Mouse (Mus musculus): ENCODE results near the gene Selenoh. TPM values are rescaled to one million over a fixed set of nuclear protein-coding genes. Genes with fewer than 3 reads are reported as not detected.

Gene Selenoh
- polyA plus RNA-seq (2014; fragmentation: Nextera tagmentation; extraction: Ambion mirVana): 419 and 427 TPM in 2 replicates

- Histone ChIP-seq H3K27me3 (ENCODE audit: insufficient read depth, low read length) (no peaks in the 10 kb centered on the region), H3K9me3 (ENCODE audit: low read depth, low read length) (no peaks in the 10 kb centered on the region), H3K4me2 (peak within 1 kb of the TSS; percentile 65), H3K27ac (ENCODE audit: low read depth) (peak within 1 kb of the TSS; percentile 96), H3K9ac (peak within 1 kb of the TSS; percentile 98), H3K36me3 (ENCODE audit: insufficient read depth) (peaks cover 46% of the 10 kb centered on the region), H3K4me3 (ENCODE audit: low read depth, low read length) (peak within 1 kb of the TSS; percentile 82), H3K4me1 (ENCODE audit: insufficient read depth) (0 out of 2 replicates have a peak, but pooled peaks cover 4% of the 10 kb centered on the region)
- under 1% methylated on average over 20 of the region's 20 CpGs for WGBS
- TF ChIP-seq CTCF (IDR thresholded peaks at IDR 0.05; ENCODE audit: low read depth): no peak
- DNase-seq (peak; percentile 97), ATAC-seq (ENCODE audit: insufficient read depth) (peak; percentile 97)
These were observed at the start of gene Selenoh for GRCm38 (mm10) chr2:84670569-84670933. TSS of gene Selenoh (minus strand) at chr2:84670770.

- Histone ChIP-seq H3K27ac (ENCODE audit: low read depth) (no peak overlapping the region), H3K9ac (no peak overlapping the region), H3K4me1 (ENCODE audit: insufficient read depth) (no peaks in the 10 kb centered on the region), H3K4me2 (no peak overlapping the region), H3K36me3 (ENCODE audit: insufficient read depth) (peaks cover 10% of the 10 kb centered on the region; the same call in 1 of the 2 replicates), H3K9me3 (ENCODE audit: low read depth, low read length) (no peaks in the 10 kb centered on the region), H3K27me3 (ENCODE audit: insufficient read depth, low read length) (no peaks in the 10 kb centered on the region), H3K4me3 (ENCODE audit: low read depth, low read length) (no peak overlapping the region)
- 96% methylated on average over 4 of the region's 4 CpGs for WGBS
- DNase-seq (no peak), ATAC-seq (ENCODE audit: insufficient read depth) (no peak)
- TF ChIP-seq CTCF (IDR thresholded peaks at IDR 0.05; ENCODE audit: low read depth): no peak
These were observed 46.8 kb upstream of the Selenoh start for GRCm38 (mm10) chr2:84717357-84717756.

GRCm38 (mm10) chr2:84716423-84717355 lies 46.1 kb upstream of the Selenoh start:
- Histone ChIP-seq H3K4me2 (peak overlapping the region; percentile 60), H3K27ac (ENCODE audit: low read depth) (peak overlapping the region; percentile 97; the same call in 1 of the 2 replicates), H3K27me3 (ENCODE audit: insufficient read depth, low read length) (no peaks in the 10 kb centered on the region), H3K9ac (peak overlapping the region; percentile 36), H3K9me3 (ENCODE audit: low read depth, low read length) (no peaks in the 10 kb centered on the region), H3K36me3 (ENCODE audit: insufficient read depth) (peaks cover 12% of the 10 kb centered on the region; the same call in 1 of the 2 replicates), H3K4me3 (ENCODE audit: low read depth, low read length) (peak overlapping the region; percentile 95), H3K4me1 (ENCODE audit: insufficient read depth) (no peaks in the 10 kb centered on the region)
- TF ChIP-seq CTCF (IDR thresholded peaks at IDR 0.05; ENCODE audit: low read depth): no peak
- no peak for ATAC-seq (ENCODE audit: insufficient read depth)
- no peak for DNase-seq
- WGBS: 23% methylated on average over 9 of the region's 9 CpGs

- Histone ChIP-seq H3K36me3 (ENCODE audit: insufficient read depth) (peaks cover 12% of the 10 kb centered on the region), H3K9ac (peak overlapping the region; percentile 36), H3K4me3 (ENCODE audit: low read depth, low read length) (peak overlapping the region; percentile 95), H3K27ac (ENCODE audit: low read depth) (peak overlapping the region; percentile 97), H3K9me3 (ENCODE audit: low read depth, low read length) (no peaks in the 10 kb centered on the region), H3K27me3 (ENCODE audit: insufficient read depth, low read length) (no peaks in the 10 kb centered on the region), H3K4me2 (peak overlapping the region; percentile 60), H3K4me1 (ENCODE audit: insufficient read depth) (no peaks in the 10 kb centered on the region)
- peak; percentile 97 for ATAC-seq (ENCODE audit: insufficient read depth)
- peak; percentile 95 for DNase-seq
- 0% methylated on average over 33 of the region's 33 CpGs for WGBS
- TF ChIP-seq CTCF (IDR thresholded peaks at IDR 0.05; ENCODE audit: low read depth): no peak
These were observed 45.2 kb upstream of the Selenoh start for GRCm38 (mm10) chr2:84715562-84716361.

GRCm38 (mm10) chr2:84714811-84715561 lies 44.4 kb upstream of the Selenoh start, which contains the start of gene Zdhhc5:
TSS of gene Zdhhc5 (minus strand) at chr2:84715180.
- Histone ChIP-seq H3K9ac (peak within 1 kb of the TSS; percentile 96), H3K9me3 (ENCODE audit: low read depth, low read length) (no peaks in the 10 kb centered on the region), H3K4me1 (ENCODE audit: insufficient read depth) (no peaks in the 10 kb centered on the region), H3K27ac (ENCODE audit: low read depth) (peak within 1 kb of the TSS; percentile 97), H3K36me3 (ENCODE audit: insufficient read depth) (peaks cover 20% of the 10 kb centered on the region), H3K4me3 (ENCODE audit: low read depth, low read length) (peak within 1 kb of the TSS; percentile 95), H3K27me3 (ENCODE audit: insufficient read depth, low read length) (no peaks in the 10 kb centered on the region), H3K4me2 (peak within 1 kb of the TSS; percentile 70)
- no peak for TF ChIP-seq CTCF (IDR thresholded peaks at IDR 0.05; ENCODE audit: low read depth)
- WGBS: under 1% methylated on average over 105 of the region's 107 CpGs
- DNase-seq: peak; percentile 98
- ATAC-seq (ENCODE audit: insufficient read depth): peak; percentile 96

GRCm38 (mm10) chr2:84714422-84714810 lies 43.8 kb upstream of the Selenoh start:
- H3K27ac ChIP-seq (ENCODE audit: low read depth): peak overlapping the region; percentile 97
- TF ChIP-seq CTCF (IDR thresholded peaks at IDR 0.05; ENCODE audit: low read depth): no peak
- peak overlapping the region; percentile 70 for H3K4me2 ChIP-seq
- peaks cover 25% of the 10 kb centered on the region for H3K36me3 ChIP-seq (ENCODE audit: insufficient read depth)
- under 1% methylated on average over 26 of the region's 26 CpGs for WGBS
- DNase-seq (no peak), ATAC-seq (ENCODE audit: insufficient read depth) (peak; percentile 26)
- no peaks in the 10 kb centered on the region for H3K4me1 ChIP-seq (ENCODE audit: insufficient read depth)
- H3K4me3 ChIP-seq (ENCODE audit: low read depth, low read length): peak overlapping the region; percentile 95
- H3K9me3 ChIP-seq (ENCODE audit: low read depth, low read length): no peaks in the 10 kb centered on the region
- H3K27me3 ChIP-seq (ENCODE audit: insufficient read depth, low read length): no peaks in the 10 kb centered on the region
- peak overlapping the region; percentile 96 for H3K9ac ChIP-seq

Data from lung, embryonic 14.5 days (tissue).